Mouse (Mus musculus) CD4-positive, CD25-positive, alpha-beta regulatory T cell, adult 2 months (primary cell): ENCODE data around the gene Odf3l1.
"Not testable (repeated sequence)": the region's sequence is repeated elsewhere in the genome, so short reads cannot be mapped to it uniquely, and the experiment has no call there.

Experiments used
- DNase-seq: peaks from one replicate; pipeline ENCODE4 v3.0.0-alpha.2; 2012; ENCODE audit warnings: low read depth, low spot score

Odf3l1 gene

GRCm38 (mm10) chr9:56864216-56864729 is at the start of gene Odf3l1:
TSS of gene Odf3l1 (minus strand) at chr9:56864679.
- DNase-seq: no peak

- no peak for DNase-seq
Observed at GRCm38 (mm10) chr9:56913991-56914390, 49.5 kb upstream of the Odf3l1 start.

GRCm38 (mm10) chr9:56911017-56911416 is 46.5 kb upstream of the Odf3l1 start:
- DNase-seq: no peak

GRCm38 (mm10) chr9:56909991-56910390 is 45.5 kb upstream of the Odf3l1 start:
- not testable (repeated sequence) for DNase-seq

GRCm38 (mm10) chr9:56907549-56907948 is 43.1 kb upstream of the Odf3l1 start:
- no peak for DNase-seq

- DNase-seq: no peak
Observed at GRCm38 (mm10) chr9:56903662-56904061, 39.2 kb upstream of the Odf3l1 start.

GRCm38 (mm10) chr9:56901187-56901586 is 36.7 kb upstream of the Odf3l1 start:
- DNase-seq: peak; percentile 28

- DNase-seq: no peak
Observed at GRCm38 (mm10) chr9:56900571-56900970, 36.1 kb upstream of the Odf3l1 start.

- no peak for DNase-seq
Observed at GRCm38 (mm10) chr9:56900060-56900459, 35.6 kb upstream of the Odf3l1 start.

GRCm38 (mm10) chr9:56899409-56899808 is 34.9 kb upstream of the Odf3l1 start:
- DNase-seq: no peak

GRCm38 (mm10) chr9:56896779-56897178 is 32.3 kb upstream of the Odf3l1 start:
- DNase-seq: no peak

- DNase-seq: peak; percentile 44
Observed at GRCm38 (mm10) chr9:56894006-56894405, 29.5 kb upstream of the Odf3l1 start.

- DNase-seq: no peak
Observed at GRCm38 (mm10) chr9:56893313-56893712, 28.8 kb upstream of the Odf3l1 start.

- no peak for DNase-seq
Observed at GRCm38 (mm10) chr9:56892111-56892510, 27.6 kb upstream of the Odf3l1 start.

- peak; percentile 79 for DNase-seq
Observed at GRCm38 (mm10) chr9:56891517-56892011, 27.1 kb upstream of the Odf3l1 start.

GRCm38 (mm10) chr9:56890522-56891250 is 26.2 kb upstream of the Odf3l1 start:
- DNase-seq: no peak

GRCm38 (mm10) chr9:56889817-56890216 is 25.3 kb upstream of the Odf3l1 start:
- peak; percentile 88 for DNase-seq

GRCm38 (mm10) chr9:56887581-56887980 is 23.1 kb upstream of the Odf3l1 start:
- no peak for DNase-seq

GRCm38 (mm10) chr9:56886601-56887000 is 22.1 kb upstream of the Odf3l1 start:
- DNase-seq: no peak

- DNase-seq: peak; percentile 29
Observed at GRCm38 (mm10) chr9:56886113-56886512, 21.6 kb upstream of the Odf3l1 start.

- DNase-seq: no peak
Observed at GRCm38 (mm10) chr9:56884328-56884727, 19.8 kb upstream of the Odf3l1 start.

- DNase-seq: no peak
Observed at GRCm38 (mm10) chr9:56883470-56883869, 19.0 kb upstream of the Odf3l1 start.

GRCm38 (mm10) chr9:56882818-56883217 is 18.3 kb upstream of the Odf3l1 start:
- DNase-seq: no peak
